Mouse (Mus musculus) CH12.LX (cell line): ENCODE results near the gene Fer1l5. TPM values are rescaled to one million over a fixed set of nuclear protein-coding genes. Genes with fewer than 3 reads are reported as not detected.

Experiments used
- DNase-seq: peaks from one replicate; pipeline ENCODE4 v3.0.0-alpha.2; 2013; ENCODE audit errors: extremely low read depth
- H3K27ac ChIP-seq: 2 replicates; pipeline ENCODE4 v1.5.1; 2012; ENCODE audit warnings: low read depth, mild to moderate bottlenecking, control low read depth, moderate library complexity; ENCODE audit not compliant: insufficient read depth
- H3K27me3 ChIP-seq: replicated peaks from 2 replicates; pipeline ENCODE3; 2012; ENCODE audit warnings: inconsistent platforms
- H3K36me3 ChIP-seq, 2 experiments: replicated peaks in 1 of 2; 2 replicates each; pipeline versions ENCODE3 to v1.6.1; 2012; ENCODE audit warnings: inconsistent platforms in 1 of 2, low read length in 1 of 2, mild to moderate bottlenecking in 1 of 2, mixed read lengths in 1 of 2, moderate library complexity in 1 of 2; ENCODE audit not compliant: control insufficient read depth in 1 of 2, insufficient read depth in 1 of 2
- H3K4me1 ChIP-seq, 2 experiments: 2 replicates each; pipeline ENCODE4 v1.6.1; 2012; ENCODE audit warnings: inconsistent platforms in 1 of 2, moderate library complexity in 1 of 2; ENCODE audit not compliant: insufficient read depth in 2 of 2, control insufficient read depth in 1 of 2
- H3K4me2 ChIP-seq: 2 replicates; pipeline ENCODE4 v1.6.1; 2012; ENCODE audit warnings: low read depth, mild to moderate bottlenecking, control low read depth; ENCODE audit not compliant: poor library complexity, insufficient read depth, severe bottlenecking
- H3K4me3 ChIP-seq, 3 experiments: fragments of 150-350 bp in 1 of 3; sonication (generic) in 1 of 3; replicated peaks in 1 of 3; 2 replicates each; pipeline versions ENCODE3 to v1.5.1; 2011 to 2012; ENCODE audit warnings: low read depth in 2 of 3, low read length in 2 of 3, mild to moderate bottlenecking in 2 of 3, moderate library complexity in 2 of 3, control low read depth in 1 of 3, improper control_type of control experiment in 1 of 3, inconsistent platforms in 1 of 3, mixed read lengths in 1 of 3; ENCODE audit not compliant: poor library complexity in 1 of 3
- H3K79me2 ChIP-seq: replicated peaks from 2 replicates; pipeline ENCODE4 v1.6.1; 2012; ENCODE audit warnings: mild to moderate bottlenecking, moderate library complexity; ENCODE audit not compliant: control insufficient read depth, poor library complexity, insufficient read depth, severe bottlenecking; ENCODE audit errors: extremely low read depth
- H3K9ac ChIP-seq: 2 replicates; pipeline ENCODE4 v1.6.1; 2012; ENCODE audit warnings: low read depth, mild to moderate bottlenecking, control low read depth, moderate library complexity; ENCODE audit not compliant: insufficient read depth
- H3K9me3 ChIP-seq: replicated peaks from 2 replicates; pipeline ENCODE3; 2012; ENCODE audit warnings: low read length, inconsistent platforms, mixed read lengths
- BHLHE40 ChIP-seq: IDR thresholded peaks from 2 replicates; pipeline ENCODE4 v1.6.1; 2011; ENCODE audit warnings: mild to moderate bottlenecking, low read depth, low read length, improper control_type of control experiment
- CHD1 ChIP-seq: IDR thresholded peaks from 2 replicates; pipeline ENCODE4 v1.6.1; 2012; ENCODE audit warnings: low read depth, low read length, improper control_type of control experiment, inconsistent platforms
- CHD2 ChIP-seq: IDR thresholded peaks from 2 replicates; pipeline ENCODE4 v1.6.1; 2011; ENCODE audit warnings: low read length, improper control_type of control experiment
- CTCF ChIP-seq, 2 experiments: IDR thresholded peaks in 1 of 2; conservative IDR thresholded peaks in 1 of 2; 2 replicates each; pipeline ENCODE4 v1.5.1; 2011 to 2012; ENCODE audit warnings: low read depth in 2 of 2, low read length in 2 of 2, improper control_type of control experiment in 1 of 2, inconsistent platforms in 1 of 2, mild to moderate bottlenecking in 1 of 2, moderate library complexity in 1 of 2
- E2F4 ChIP-seq: IDR thresholded peaks from 2 replicates; pipeline ENCODE4 v1.6.1; 2011; ENCODE audit warnings: low read depth, low read length, improper control_type of control experiment; ENCODE audit not compliant: insufficient replicate concordance
- ELF1 ChIP-seq: IDR thresholded peaks from 2 replicates; pipeline ENCODE4 v1.6.1; 2014; ENCODE audit warnings: low read depth, mild to moderate bottlenecking, inconsistent platforms, low read length, improper control_type of control experiment
- EP300 ChIP-seq: IDR thresholded peaks from 2 replicates; pipeline ENCODE4 v1.6.1; 2011; ENCODE audit warnings: low read length, improper control_type of control experiment
- ETS1 ChIP-seq: conservative IDR thresholded peaks from 2 replicates; pipeline ENCODE4 v1.6.1; 2012; ENCODE audit warnings: low read depth, mild to moderate bottlenecking, inconsistent platforms, low read length, improper control_type of control experiment, moderate library complexity
- GABPA ChIP-seq: IDR thresholded peaks from 2 replicates; pipeline ENCODE4 v1.6.1; 2012; ENCODE audit warnings: low read depth, low read length, improper control_type of control experiment, inconsistent platforms; ENCODE audit not compliant: insufficient replicate concordance
- HCFC1 ChIP-seq: IDR thresholded peaks from 2 replicates; pipeline ENCODE4 v1.6.1; 2012; ENCODE audit warnings: low read depth, mild to moderate bottlenecking, inconsistent platforms, low read length, improper control_type of control experiment
- IRF4 ChIP-seq: IDR thresholded peaks from 2 replicates; pipeline ENCODE4 v1.6.1; 2014; ENCODE audit warnings: low read depth, mild to moderate bottlenecking, inconsistent platforms, low read length, improper control_type of control experiment
- JUN ChIP-seq: IDR thresholded peaks from 2 replicates; pipeline ENCODE4 v1.6.1; 2011; ENCODE audit warnings: low read depth, mild to moderate bottlenecking, low read length, improper control_type of control experiment, moderate library complexity; ENCODE audit not compliant: insufficient read depth
- JUND ChIP-seq: conservative IDR thresholded peaks from 2 replicates; pipeline ENCODE4 v1.6.1; 2011; ENCODE audit warnings: low read depth, low read length, improper control_type of control experiment
- KAT2A ChIP-seq: IDR thresholded peaks from 2 replicates; pipeline ENCODE4 v1.6.1; 2012; ENCODE audit warnings: low read length, improper control_type of control experiment, inconsistent platforms; ENCODE audit not compliant: insufficient replicate concordance
- MAFK ChIP-seq: IDR thresholded peaks from 2 replicates; pipeline ENCODE4 v1.6.1; 2011; ENCODE audit warnings: low read length, improper control_type of control experiment; ENCODE audit not compliant: insufficient replicate concordance
- MAX ChIP-seq: IDR thresholded peaks from 2 replicates; pipeline ENCODE4 v1.6.1; 2011; ENCODE audit warnings: low read length, improper control_type of control experiment
- MAZ ChIP-seq: IDR thresholded peaks from 2 replicates; pipeline ENCODE4 v1.6.1; 2012; ENCODE audit warnings: low read depth, mild to moderate bottlenecking, inconsistent platforms, low read length, improper control_type of control experiment, moderate library complexity
- MEF2A ChIP-seq: IDR thresholded peaks from 2 replicates; pipeline ENCODE4 v1.6.1; 2014; ENCODE audit warnings: low read depth, mild to moderate bottlenecking, inconsistent platforms, low read length, improper control_type of control experiment, borderline replicate concordance
- MXI1 ChIP-seq: IDR thresholded peaks from 2 replicates; pipeline ENCODE4 v1.6.1; 2011; ENCODE audit warnings: mild to moderate bottlenecking, low read depth, low read length, improper control_type of control experiment
- MYC ChIP-seq: IDR thresholded peaks from 2 replicates; pipeline ENCODE4 v1.6.1; 2011; ENCODE audit warnings: low read depth, mild to moderate bottlenecking, improper control_type of control experiment, low read length
- NELFE ChIP-seq: IDR thresholded peaks from 2 replicates; pipeline ENCODE4 v1.6.1; 2011; ENCODE audit warnings: low read depth, low read length, improper control_type of control experiment
- NRF1 ChIP-seq: IDR thresholded peaks from 2 replicates; pipeline ENCODE4 v1.6.1; 2014; ENCODE audit warnings: low read depth, mild to moderate bottlenecking, inconsistent platforms, low read length, improper control_type of control experiment, moderate library complexity
- PAX5 ChIP-seq: IDR thresholded peaks from 2 replicates; pipeline ENCODE4 v1.6.1; 2012; ENCODE audit warnings: low read length, inconsistent platforms, mixed read lengths
- POLR2A ChIP-seq: IDR thresholded peaks from 2 replicates; pipeline ENCODE4 v1.6.1; 2011; ENCODE audit warnings: low read depth, mild to moderate bottlenecking, improper control_type of control experiment, low read length
- POLR2AphosphoS2 ChIP-seq: IDR thresholded peaks from 2 replicates; pipeline ENCODE4 v1.6.1; 2011; ENCODE audit warnings: low read depth, low read length, improper control_type of control experiment
- RAD21 ChIP-seq: IDR thresholded peaks from 2 replicates; pipeline ENCODE4 v1.6.1; 2011; ENCODE audit warnings: low read depth, mild to moderate bottlenecking, low read length, improper control_type of control experiment, moderate library complexity
- RCOR1 ChIP-seq: conservative IDR thresholded peaks from 2 replicates; pipeline ENCODE4 v1.6.1; 2012; ENCODE audit warnings: low read depth, mild to moderate bottlenecking, inconsistent platforms, low read length, improper control_type of control experiment
- SIN3A ChIP-seq: IDR thresholded peaks from 2 replicates; pipeline ENCODE4 v1.6.1; 2012; ENCODE audit warnings: low read length, improper control_type of control experiment, inconsistent platforms
- SMC3 ChIP-seq: IDR thresholded peaks from 2 replicates; pipeline ENCODE4 v1.6.1; 2011; ENCODE audit warnings: low read depth, low read length, improper control_type of control experiment
- TBP ChIP-seq: conservative IDR thresholded peaks from 2 replicates; pipeline ENCODE4 v1.6.1; 2011; ENCODE audit warnings: low read depth, low read length, improper control_type of control experiment
- TCF12 ChIP-seq: IDR thresholded peaks from 2 replicates; pipeline ENCODE4 v1.6.1; 2014; ENCODE audit warnings: low read depth, mild to moderate bottlenecking, inconsistent platforms, low read length, improper control_type of control experiment
- UBTF ChIP-seq: IDR thresholded peaks from 2 replicates; pipeline ENCODE4 v1.6.1; 2012; ENCODE audit warnings: low read depth, mild to moderate bottlenecking, inconsistent platforms, low read length, improper control_type of control experiment, moderate library complexity
- USF1 ChIP-seq: IDR thresholded peaks from 2 replicates; pipeline ENCODE4 v1.6.1; 2014; ENCODE audit warnings: low read depth, mild to moderate bottlenecking, inconsistent platforms, low read length, improper control_type of control experiment
- USF2 ChIP-seq: conservative IDR thresholded peaks from 2 replicates; pipeline ENCODE4 v1.6.1; 2011; ENCODE audit warnings: low read depth, low read length, improper control_type of control experiment
- ZC3H11A ChIP-seq: IDR thresholded peaks from 2 replicates; pipeline ENCODE4 v1.6.1; 2012; ENCODE audit warnings: low read depth, mild to moderate bottlenecking, inconsistent platforms, low read length, improper control_type of control experiment
- ZKSCAN1 ChIP-seq: IDR thresholded peaks from 2 replicates; pipeline ENCODE4 v1.6.1; 2012; ENCODE audit warnings: low read depth, inconsistent platforms, low read length, improper control_type of control experiment, borderline replicate concordance
- ZMIZ1 ChIP-seq: IDR thresholded peaks from 2 replicates; pipeline ENCODE4 v1.6.1; 2012; ENCODE audit warnings: low read depth, mild to moderate bottlenecking, inconsistent platforms, low read length, improper control_type of control experiment
- ZNF384 ChIP-seq: IDR thresholded peaks from 2 replicates; pipeline ENCODE4 v1.6.1; 2012; ENCODE audit warnings: low read depth, low read length, improper control_type of control experiment, inconsistent platforms
- dilution Hi-C: fragments of 300-500 bp; cut with MboI; formaldehyde crosslinking; loops from 2 replicates; pipeline ENCODE4 v1.14.3; 2020; ENCODE audit warnings: low sequenced_read_pairs; ENCODE audit not compliant: extremely low pct_unique_long_range_greater_than_20kb, extremely low pct_ligation_motif_present
- in situ Hi-C: fragments of 300-500 bp; cut with MboI; formaldehyde crosslinking; loops from 3 replicates; pipeline ENCODE4 v1.14.3; 2019; ENCODE audit warnings: low sequenced_read_pairs, low pct_ligation_motif_present, low pct_unique_long_range_greater_than_20kb, mixed read lengths
- polyA plus RNA-seq: library from polyadenylated mRNA; unstranded; fragments of >175 nt; gene quantifications from 2 replicates; pipeline ENCODE4 v1.2.1, GENCODE M21; 2012; ENCODE audit warnings: low read depth; ENCODE audit not compliant: insufficient read length
- total RNA-seq, 2 experiments: library from RNA; depleted of rRNA; stranded (reverse); fragments of 300-350 nt in 1 of 2; fragments of >200 nt in 1 of 2; gene quantifications; 2 replicates each; pipeline ENCODE4 v1.2.3; 2012 to 2014

Fer1l5 gene
- total and polyA plus RNA-seq, 3 experiments, result 1.2 TPM; not detected in 2

DNA sequence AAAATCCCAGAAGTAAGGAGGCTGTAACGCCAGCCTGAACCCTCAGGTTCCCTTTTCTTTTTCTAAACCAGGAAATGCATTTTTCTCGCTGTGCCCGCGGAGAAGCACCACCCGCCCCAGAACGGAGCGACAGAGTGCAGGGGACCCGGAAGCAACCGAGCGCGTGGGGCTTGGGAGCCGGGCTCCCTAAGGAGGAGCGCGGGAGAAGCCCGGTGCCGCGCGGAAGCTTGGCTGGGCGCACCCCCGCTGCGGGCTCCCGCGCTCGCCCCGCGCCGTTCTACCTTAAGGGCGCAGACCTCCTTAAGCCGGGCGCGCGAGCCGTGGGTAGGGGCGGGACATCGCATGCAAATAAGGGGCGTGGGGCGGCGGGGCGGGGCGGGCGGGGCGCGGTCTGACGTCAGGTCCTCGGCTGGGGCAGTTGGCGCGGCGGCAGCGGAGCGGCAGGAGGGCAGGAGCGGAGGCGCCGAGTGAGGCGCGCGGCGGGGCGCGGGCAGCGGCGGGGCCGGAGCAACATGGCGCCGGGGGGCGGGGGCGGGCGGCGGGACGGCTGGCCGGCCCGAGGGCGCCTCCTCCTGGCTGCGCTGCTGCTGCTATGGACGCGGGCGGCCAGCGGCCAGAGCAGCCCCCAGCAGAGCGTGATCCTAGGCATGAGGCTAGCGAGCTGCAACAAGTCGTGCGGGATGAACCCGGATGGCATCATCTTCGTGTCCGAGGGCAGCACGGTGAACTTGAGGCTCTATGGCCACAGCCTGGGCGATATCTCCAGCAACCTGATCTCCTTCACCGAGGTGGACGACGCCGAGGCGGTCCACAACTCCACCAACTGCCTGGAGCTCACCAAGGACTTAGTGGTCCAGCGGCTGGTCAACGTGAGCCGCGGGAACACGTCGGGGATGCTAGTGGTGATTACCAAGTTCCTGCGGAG, 99.4 kb downstream of the Fer1l5 start, which contains the start of gene Cnnm4:
Gene Cnnm4 (plus strand): TSS at position 440 of the 925 bp plus-strand sequence.
- peaks cover 36 to 70% of the 10 kb centered on the region in 2 experiments for H3K4me1 ChIP-seq
- H3K4me3 ChIP-seq, result peak within 1 kb of the TSS; percentile 68 to 79 (median 75)
- H3K9me3 ChIP-seq, result no peaks in the 10 kb centered on the region
- no peaks in the 10 kb centered on the region for H3K36me3 ChIP-seq
- peak; percentile 72 for DNase-seq
- in situ Hi-C loops (loop anchor here (10.0 kb wide), 2 partner anchors 107 to 147 kb away; partner anchors contain the start of gene Kansl3), dilution Hi-C loops (no loop called here)
- 0 out of 2 replicates have a peak within 1 kb of the TSS, but pooled peaks have one; percentile 14 for H3K27ac ChIP-seq
- no peaks in the 10 kb centered on the region for H3K27me3 ChIP-seq
- peak within 1 kb of the TSS; percentile 84 for H3K9ac ChIP-seq
- H3K4me2 ChIP-seq, result peak within 1 kb of the TSS; percentile 67
- H3K79me2 ChIP-seq, result no peaks in the 10 kb centered on the region
- TF ChIP-seq USF2 (no peak), HCFC1 (peak; percentile 60), MEF2A (0 out of 2 replicates have a peak, but pooled peaks have one; percentile 22), TBP (no peak), GABPA (no peak), KAT2A (0 out of 2 replicates have a peak, but pooled peaks have one; percentile 4), JUN (no peak), POLR2AphosphoS2 (no peak), USF1 (no peak), BHLHE40 (no peak), ELF1 (peak; percentile 91), IRF4 (peak; percentile 8; the same call in 1 of the 2 replicates), UBTF (no peak), NELFE (peak; percentile 47), ZKSCAN1 (no peak), MAX (no peak), CHD1 (no peak), CTCF (conservative IDR thresholded peaks at IDR 0.05 in 1 of 2, IDR thresholded peaks at IDR 0.05 in 1 of 2; ENCODE audit: low read depth in 2 of 2, low read length in 2 of 2) (peak in 1 of 2 experiments; percentile 54; a peak in 2 of 4 replicates), RAD21 (peak; percentile 16), SIN3A (no peak), MXI1 (peak; percentile 46; the same call in 1 of the 2 replicates), ZMIZ1 (no peak), RCOR1 (no peak), JUND (no peak), PAX5 (no peak), MYC (no peak), SMC3 (peak; percentile 39; the same call in 1 of the 2 replicates), TCF12 (peak; percentile 32; the same call in 1 of the 2 replicates), EP300 (no peak), ZC3H11A (no peak), MAZ (no peak), MAFK (no peak), E2F4 (no peak), ZNF384 (no peak), CHD2 (no peak), ETS1 (no peak), NRF1 (0 out of 2 replicates have a peak, but pooled peaks have one; percentile 3), POLR2A (peak; percentile 71)
